In the genomic region with DNA sequence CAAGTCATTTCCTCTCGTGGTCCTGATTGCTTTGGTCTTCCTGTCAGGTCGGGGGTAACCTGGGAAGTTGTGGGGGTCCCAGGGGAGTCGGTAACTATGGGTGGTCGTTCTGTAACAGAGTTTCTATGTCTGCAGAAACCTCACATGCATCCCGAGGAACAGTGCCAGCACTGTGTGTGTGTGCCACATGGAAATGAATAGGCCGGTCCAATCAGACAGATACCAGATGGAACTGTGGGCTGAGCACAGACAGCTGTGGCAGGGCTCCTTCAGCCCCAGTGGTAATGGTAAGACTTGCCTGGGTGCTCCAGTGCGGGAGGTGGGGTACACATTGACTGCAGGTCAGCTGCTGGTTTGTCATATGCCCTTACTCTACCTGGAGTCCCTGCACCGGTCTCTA, we compare ENCODE assay signal across 28 mouse cellular contexts. TPM values are rescaled to one million over a fixed set of nuclear protein-coding genes. Genes with fewer than 3 reads are reported as not detected.
DNase-seq lines count a peak whose midpoint lies in the region; ATAC-seq and TF ChIP-seq lines count a peak whose summit lies in the region.
"Had no signal": no experiment of that assay in that cellular context is flagged by ENCODE, and none has a peak within 500 bp of the region (broad histone marks: within the 10 kb centered on the region; RNA-seq: fewer than 3 reads in every experiment).

No protein-coding gene starts in this region.

- 81% methylated on average over 8 of the region's 8 CpGs for WGBS in forebrain, embryonic 14.5 days
- WGBS in forebrain, embryonic 15.5 days = 75% methylated on average over 8 of the region's 8 CpGs
- WGBS in lung, embryonic 15.5 days = 67% methylated on average over 8 of the region's 8 CpGs
- WGBS in midbrain, postnatal 0 days = 87% methylated on average over 8 of the region's 8 CpGs
- 88% methylated on average over 8 of the region's 8 CpGs for WGBS in midbrain, embryonic 11.5 days

- no peak for TF ChIP-seq CTCF in midbrain, postnatal 0 days (IDR thresholded peaks at IDR 0.05)

- no peak overlapping the region for H3K9ac ChIP-seq in forebrain, embryonic 14.5 days (ENCODE audit: low read length)
- H3K9ac ChIP-seq in forebrain, embryonic 15.5 days (replicated peaks) = no peak overlapping the region
- H3K9ac ChIP-seq in lung, embryonic 15.5 days = no peak overlapping the region
- H3K9ac ChIP-seq in midbrain, postnatal 0 days (replicated peaks; ENCODE audit: low read length, poor library complexity, severe bottlenecking) = no peak overlapping the region
- no peak overlapping the region for H3K9ac ChIP-seq in midbrain, embryonic 11.5 days (ENCODE audit: low read length)
- H3K9ac ChIP-seq: embryonic facial prominence, embryonic 15.5 days; forebrain, embryonic 12.5 days; heart, embryonic 12.5 days; heart, embryonic 15.5 days; hindbrain, embryonic 14.5 days had no signal

- peak; percentile 14 for DNase-seq in forebrain, embryonic 14.5 days (ENCODE audit: low spot score)
- peak; percentile 45 for DNase-seq in left cerebral cortex, postnatal 4 days
- DNase-seq in left cerebral cortex, postnatal 25 days (ENCODE audit: low spot score in 2 of 2) = no peak
- no peak for DNase-seq in lung, postnatal 10 days
- peak; percentile 51 for DNase-seq in midbrain, postnatal 0 days (ENCODE audit: low spot score)
- no peak for DNase-seq in midbrain, embryonic 11.5 days (ENCODE audit: low spot score, missing footprints)
- DNase-seq: adrenal gland, postnatal 10 days; adrenal gland, postnatal 36 days; B cell, adult 2 months; cerebellum, adult 11-12 months; cerebellum, adult 8-10 months; cerebellum, postnatal 36 days; embryo, embryonic 11 days; gastrocnemius, postnatal 25 days; heart, adult 18-20 months; heart, postnatal 10 days; heart, postnatal 36 days had no signal

- H3K27ac ChIP-seq in forebrain, embryonic 14.5 days (ENCODE audit: low read depth, low read length) = no peak overlapping the region
- H3K27ac ChIP-seq in forebrain, embryonic 15.5 days (replicated peaks) = no peak overlapping the region
- H3K27ac ChIP-seq in lung, embryonic 15.5 days = 0 out of 2 replicates have a peak overlapping the region, but pooled peaks have one; percentile 20
- no peak overlapping the region for H3K27ac ChIP-seq in midbrain, postnatal 0 days (ENCODE audit: low read depth, low read length)
- no peak overlapping the region for H3K27ac ChIP-seq in midbrain, embryonic 11.5 days (ENCODE audit: low read depth, low read length)
- H3K27ac ChIP-seq: embryonic facial prominence, embryonic 15.5 days; forebrain, embryonic 12.5 days; heart, embryonic 15.5 days; hindbrain, embryonic 14.5 days had no signal

- intact Hi-C loops in left cerebral cortex, postnatal 4 days (cut with DNase I) = no loop called here
- intact Hi-C loops in left cerebral cortex, postnatal 25 days (cut with DNase I) = no loop called here

- H3K36me3 ChIP-seq in forebrain, embryonic 14.5 days (ENCODE audit: control insufficient read depth, insufficient read depth, low read length) = no peaks in the 10 kb centered on the region
- H3K36me3 ChIP-seq in forebrain, embryonic 15.5 days = no peaks in the 10 kb centered on the region
- H3K36me3 ChIP-seq in lung, embryonic 15.5 days = peaks cover 24% of the 10 kb centered on the region
- no peaks in the 10 kb centered on the region for H3K36me3 ChIP-seq in midbrain, postnatal 0 days (ENCODE audit: insufficient read depth, low read length)
- no peaks in the 10 kb centered on the region for H3K36me3 ChIP-seq in midbrain, embryonic 11.5 days (ENCODE audit: control insufficient read depth, insufficient read depth, low read length)
- H3K36me3 ChIP-seq: forebrain, embryonic 12.5 days; heart, embryonic 12.5 days; heart, embryonic 15.5 days had no signal

- H3K4me2 ChIP-seq in forebrain, embryonic 14.5 days (ENCODE audit: low read length) = no peak overlapping the region
- no peak overlapping the region for H3K4me2 ChIP-seq in forebrain, embryonic 15.5 days (replicated peaks)
- no peak overlapping the region for H3K4me2 ChIP-seq in lung, embryonic 15.5 days
- no peak overlapping the region for H3K4me2 ChIP-seq in midbrain, postnatal 0 days (ENCODE audit: low read depth, low read length, poor library complexity, severe bottlenecking)
- H3K4me2 ChIP-seq in midbrain, embryonic 11.5 days = no peak overlapping the region
- H3K4me2 ChIP-seq: embryonic facial prominence, embryonic 15.5 days; forebrain, embryonic 12.5 days; heart, embryonic 12.5 days; heart, embryonic 15.5 days; hindbrain, embryonic 14.5 days had no signal

- no peaks in the 10 kb centered on the region for H3K9me3 ChIP-seq in forebrain, embryonic 14.5 days (replicated peaks; ENCODE audit: control insufficient read depth, low read length)
- no peaks in the 10 kb centered on the region for H3K9me3 ChIP-seq in forebrain, embryonic 15.5 days
- H3K9me3 ChIP-seq in lung, embryonic 15.5 days = no peaks in the 10 kb centered on the region
- H3K9me3 ChIP-seq in midbrain, postnatal 0 days (ENCODE audit: low read length) = no peaks in the 10 kb centered on the region
- no peaks in the 10 kb centered on the region for H3K9me3 ChIP-seq in midbrain, embryonic 11.5 days (ENCODE audit: control insufficient read depth, low read length)
- H3K9me3 ChIP-seq: embryonic facial prominence, embryonic 15.5 days; forebrain, embryonic 12.5 days; G1E; heart, embryonic 12.5 days; heart, embryonic 15.5 days had no signal

- no peaks in the 10 kb centered on the region for H3K4me1 ChIP-seq in forebrain, embryonic 14.5 days (ENCODE audit: control insufficient read depth, insufficient read depth, low read length)
- H3K4me1 ChIP-seq in forebrain, embryonic 15.5 days = no peaks in the 10 kb centered on the region
- H3K4me1 ChIP-seq in lung, embryonic 15.5 days = peaks cover 8% of the 10 kb centered on the region
- H3K4me1 ChIP-seq in midbrain, postnatal 0 days (ENCODE audit: insufficient read depth, low read length) = no peaks in the 10 kb centered on the region
- peaks cover 3% of the 10 kb centered on the region; the same call in 1 of the 2 replicates for H3K4me1 ChIP-seq in midbrain, embryonic 11.5 days (ENCODE audit: control insufficient read depth, insufficient read depth, low read length)
- H3K4me1 ChIP-seq: embryonic facial prominence, embryonic 15.5 days; heart, embryonic 15.5 days had no signal

- ATAC-seq in forebrain, embryonic 14.5 days = no peak
- no peak for ATAC-seq in forebrain, embryonic 15.5 days (replicated peaks)
- ATAC-seq in lung, embryonic 15.5 days (ENCODE audit: borderline replicate concordance, extremely low read depth, low FRiP score, low TSS enrichment) = peak; percentile 45; the same call in 1 of the 2 replicates
- ATAC-seq in midbrain, postnatal 0 days (ENCODE audit: low FRiP score) = no peak
- no peak for ATAC-seq in midbrain, embryonic 11.5 days (ENCODE audit: low FRiP score)
- ATAC-seq: Patski had no signal

- no peak overlapping the region for H3K4me3 ChIP-seq in forebrain, embryonic 14.5 days (ENCODE audit: low read depth, low read length)
- H3K4me3 ChIP-seq in forebrain, embryonic 15.5 days = no peak overlapping the region
- no peak overlapping the region for H3K4me3 ChIP-seq in lung, embryonic 15.5 days
- H3K4me3 ChIP-seq in midbrain, postnatal 0 days (ENCODE audit: low read depth, low read length) = no peak overlapping the region
- no peak overlapping the region for H3K4me3 ChIP-seq in midbrain, embryonic 11.5 days (ENCODE audit: low read depth, low read length)
- H3K4me3 ChIP-seq: embryonic facial prominence, embryonic 15.5 days; forebrain, embryonic 12.5 days; heart, embryonic 12.5 days; heart, embryonic 15.5 days had no signal

- no peaks in the 10 kb centered on the region for H3K27me3 ChIP-seq in forebrain, embryonic 14.5 days (replicated peaks; ENCODE audit: control insufficient read depth, insufficient read depth, low read length)
- no peaks in the 10 kb centered on the region for H3K27me3 ChIP-seq in forebrain, embryonic 15.5 days
- no peaks in the 10 kb centered on the region for H3K27me3 ChIP-seq in lung, embryonic 15.5 days
- no peaks in the 10 kb centered on the region for H3K27me3 ChIP-seq in midbrain, postnatal 0 days (ENCODE audit: insufficient read depth, low read length)
- no peaks in the 10 kb centered on the region for H3K27me3 ChIP-seq in midbrain, embryonic 11.5 days (ENCODE audit: control insufficient read depth, insufficient read depth, low read length)
- H3K27me3 ChIP-seq: CH12.LX; embryonic facial prominence, embryonic 15.5 days; forebrain, embryonic 12.5 days; heart, embryonic 12.5 days; heart, embryonic 15.5 days; Patski had no signal

RNA-seq across cellular contexts. Expression of a gene that starts 17.0 kb away (rescaled TPM):
- 1.1 and 2.5 TPM in 2 replicates for polyA plus RNA-seq in forebrain, embryonic 14.5 days (2014; fragmentation: Nextera tagmentation; extraction: Ambion mirVana)
- 2.1 and 2.2 TPM in 2 replicates for polyA plus RNA-seq in forebrain, embryonic 15.5 days (2015; fragmentation: Nextera tagmentation; extraction: Ambion mirVana)
- 1 to 10 TPM; 5.0 to 6.3 TPM for total RNA-seq in left cerebral cortex, postnatal 4 days (2021)
- total RNA-seq in left cerebral cortex, postnatal 25 days (2021) = 1 to 10 TPM; 6.1 to 7.1 TPM
- 15.3 and 16.5 TPM in 2 replicates for polyA plus RNA-seq in lung, embryonic 15.5 days (2015; fragmentation: Nextera tagmentation; extraction: Ambion mirVana)
- 11.0 and 12.9 TPM in 2 replicates for total RNA-seq in midbrain, postnatal 0 days (2014; rRNA removed)
- polyA plus RNA-seq in midbrain, postnatal 0 days (2015; fragmentation: Nextera tagmentation; extraction: Ambion mirVana) = 5.4 and 6.7 TPM in 2 replicates
- polyA plus RNA-seq in midbrain, embryonic 11.5 days (2014; fragmentation: Nextera tagmentation; extraction: Ambion mirVana) = 2.6 and 3.5 TPM in 2 replicates

RNA-seq across cellular contexts. Expression of a gene that starts 34.3 kb away (rescaled TPM):
- polyA plus RNA-seq in forebrain, embryonic 14.5 days (2014; fragmentation: Nextera tagmentation; extraction: Ambion mirVana) = 0.17 and 0.22 TPM in 2 replicates
- polyA plus RNA-seq in forebrain, embryonic 15.5 days (2015; fragmentation: Nextera tagmentation; extraction: Ambion mirVana) = 0.15 and 0.17 TPM in 2 replicates
- under 1 TPM; 0.54 to 0.66 TPM for total RNA-seq in left cerebral cortex, postnatal 4 days (2021)
- total RNA-seq in left cerebral cortex, postnatal 25 days (2021) = 1 to 10 TPM; 1.4 to 1.6 TPM
- polyA plus RNA-seq in lung, embryonic 15.5 days (2015; fragmentation: Nextera tagmentation; extraction: Ambion mirVana) = 0.30 and 0.74 TPM in 2 replicates
- total RNA-seq in midbrain, postnatal 0 days (2014; rRNA removed) = 0.44 and 0.61 TPM in 2 replicates
- 0.21 and 0.44 TPM in 2 replicates for polyA plus RNA-seq in midbrain, postnatal 0 days (2015; fragmentation: Nextera tagmentation; extraction: Ambion mirVana)
- 0.36 and 0.43 TPM in 2 replicates for polyA plus RNA-seq in midbrain, embryonic 11.5 days (2014; fragmentation: Nextera tagmentation; extraction: Ambion mirVana)
- total RNA-seq: gastrocnemius, adult 8-10 months had no signal
- polyA plus RNA-seq: Patski had no signal

Comparison
In these comparisons a context has a peak if more than half of its experiments do, and no peak if none do; other contexts are left out.
1. DNase-seq: peak in forebrain, embryonic 14.5 days (single experiment), left cerebral cortex, postnatal 4 days (single experiment) and midbrain, postnatal 0 days (single experiment); none in left cerebral cortex, postnatal 25 days (0 of 2), lung, postnatal 10 days (single experiment) and midbrain, embryonic 11.5 days (single experiment).